Mouse (Mus musculus) embryonic facial prominence, embryonic 11.5 days (tissue): Measurements from ENCODE around the gene Hoxd12. TPM values are rescaled to one million over a fixed set of nuclear protein-coding genes. Genes with fewer than 3 reads are reported as not detected.

Experiments
- ATAC-seq: fragments of 200-750 bp; cut with Nextera tagmentation; replicated peaks from 2 replicates; pipeline ENCODE4 v1.8.0; 2017; ENCODE audit warnings: low read depth; ENCODE audit not compliant: insufficient number of reproducible peaks, low FRiP score, low TSS enrichment
- DNase-seq: peaks from one replicate; pipeline ENCODE4 v3.0.0-alpha.2; 2015; ENCODE audit warnings: low spot score
- H3K27ac ChIP-seq: fragments of 300-500 bp; sonication (generic); replicated peaks from 2 replicates; pipeline ENCODE4 v1.5.1; 2014; ENCODE audit warnings: mild to moderate bottlenecking, low read depth, low read length, control low read depth
- H3K27me3 ChIP-seq: fragments of 300-500 bp; sonication (generic); 2 replicates; pipeline ENCODE4 v1.6.1; 2014; ENCODE audit warnings: mild to moderate bottlenecking, low read length, moderate library complexity, mixed read lengths; ENCODE audit not compliant: control insufficient read depth, insufficient read depth
- H3K36me3 ChIP-seq: fragments of 300-500 bp; sonication (generic); replicated peaks from 2 replicates; pipeline ENCODE4 v1.6.1; 2014; ENCODE audit warnings: low read depth, mild to moderate bottlenecking, low read length, moderate library complexity, mixed read lengths; ENCODE audit not compliant: control insufficient read depth, insufficient read depth
- H3K4me1 ChIP-seq: fragments of 300-500 bp; sonication (generic); 2 replicates; pipeline ENCODE4 v1.6.1; 2014; ENCODE audit warnings: low read length, mixed read lengths; ENCODE audit not compliant: control insufficient read depth, insufficient read depth
- H3K4me2 ChIP-seq: fragments of 300-500 bp; sonication (generic); 2 replicates; pipeline ENCODE4 v1.6.1; 2014; ENCODE audit warnings: low read depth, mild to moderate bottlenecking, control low read depth, low read length, moderate library complexity
- H3K4me3 ChIP-seq: fragments of 300-500 bp; sonication (generic); 2 replicates; pipeline ENCODE4 v1.5.1; 2014; ENCODE audit warnings: low read depth, low read length, control low read depth
- H3K9ac ChIP-seq: fragments of 300-500 bp; sonication (generic); replicated peaks from 2 replicates; pipeline ENCODE4 v1.6.1; 2014; ENCODE audit warnings: mild to moderate bottlenecking, control low read depth, low read length
- H3K9me3 ChIP-seq: fragments of 300-500 bp; sonication (generic); replicated peaks from 2 replicates; pipeline ENCODE4 v1.6.1; 2016; ENCODE audit warnings: mild to moderate bottlenecking, low read length, inconsistent platforms, mixed read lengths; ENCODE audit not compliant: control insufficient read depth
- WGBS: fragments of 180-500 bp; shearing (Covaris S2); extraction: QIAGEN DNeasy Blood & Tissue Kit; methylation state at CpG from one replicate; pipeline ENCODE4 v1.1.7; 2014; 5-methylcytosine and 5-hydroxymethylcytosine counted together
- polyA plus RNA-seq: library from polyadenylated mRNA; unstranded; fragments of >200 nt; fragmentation: Nextera tagmentation; extraction: Ambion mirVana; gene quantifications from 2 replicates; pipeline ENCODE4 v1.2.1, GENCODE M21; 2014

Hoxd12 gene
- polyA plus RNA-seq, 1 experiment from 2014 or later = not detected

DNA sequence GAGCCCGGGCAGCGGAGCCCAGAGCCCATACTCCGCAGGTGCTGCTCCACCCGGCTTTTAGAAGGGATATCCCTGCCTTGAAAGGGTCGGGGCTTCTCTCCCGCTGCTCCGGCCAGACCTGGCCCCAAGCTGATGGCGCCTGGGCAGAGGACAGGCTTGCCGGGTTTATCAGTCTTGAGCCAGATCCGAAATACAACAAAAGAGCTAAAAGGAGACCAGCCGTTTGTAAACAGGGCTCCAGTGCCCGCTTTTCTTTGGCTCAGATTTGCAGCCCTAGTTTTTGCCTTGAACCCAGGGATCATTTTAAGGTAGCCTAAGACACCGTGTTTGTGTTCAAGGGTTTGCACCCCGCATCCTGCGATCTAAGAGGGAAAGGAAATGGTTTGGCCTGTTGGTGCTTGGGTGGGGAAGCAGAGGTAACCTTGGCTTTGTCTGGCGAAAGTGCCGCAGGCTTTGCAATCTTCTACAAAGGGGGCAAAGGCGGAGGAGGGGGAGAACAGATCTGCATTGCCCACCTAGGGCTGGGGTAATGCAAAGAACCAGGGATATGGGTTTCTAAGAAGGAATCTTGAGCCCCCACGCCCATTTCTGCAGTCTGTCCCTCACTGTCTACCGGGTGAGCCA, 18.1 kb downstream of the Hoxd12 start:
- Histone ChIP-seq H3K9me3 (no peaks in the 10 kb centered on the region), H3K4me1 (no peaks in the 10 kb centered on the region), H3K9ac (no peak overlapping the region), H3K4me3 (no peak overlapping the region), H3K4me2 (no peak overlapping the region), H3K27me3 (peaks cover 84% of the 10 kb centered on the region), H3K27ac (no peak overlapping the region), H3K36me3 (no peaks in the 10 kb centered on the region)
- no peak for ATAC-seq
- no peak for DNase-seq
- 2% methylated on average over 20 of the region's 20 CpGs for WGBS

DNA sequence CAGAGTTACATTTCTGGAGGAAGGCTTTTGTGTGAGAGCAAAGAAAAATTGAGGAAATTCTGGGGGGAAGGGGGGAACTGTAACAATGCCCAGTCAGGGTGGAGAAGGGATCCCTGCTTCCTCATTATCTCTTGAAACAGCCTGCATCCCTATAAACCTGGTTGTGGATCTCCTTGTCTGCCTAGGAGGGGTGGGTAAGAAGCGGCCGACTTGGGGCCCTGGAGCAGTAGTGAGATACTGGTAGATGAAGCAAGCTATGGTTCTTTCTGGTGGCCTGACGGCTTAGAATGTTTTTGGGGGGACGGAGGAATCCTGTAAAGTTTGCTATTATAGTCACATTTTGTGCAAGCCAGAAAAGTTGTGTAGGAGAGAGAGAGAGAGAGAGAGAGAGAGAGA, 18.6 kb downstream of the Hoxd12 start:
- no peaks in the 10 kb centered on the region; the same call in 1 of the 2 replicates for H3K4me1 ChIP-seq
- ATAC-seq = no peak
- peaks cover 86% of the 10 kb centered on the region for H3K27me3 ChIP-seq
- H3K27ac ChIP-seq = no peak overlapping the region
- H3K36me3 ChIP-seq = no peaks in the 10 kb centered on the region
- no peak overlapping the region for H3K9ac ChIP-seq
- WGBS = 4% methylated on average over 4 of the region's 4 CpGs
- no peak overlapping the region for H3K4me2 ChIP-seq
- H3K4me3 ChIP-seq = no peak overlapping the region
- H3K9me3 ChIP-seq = no peaks in the 10 kb centered on the region
- no peak for DNase-seq

DNA sequence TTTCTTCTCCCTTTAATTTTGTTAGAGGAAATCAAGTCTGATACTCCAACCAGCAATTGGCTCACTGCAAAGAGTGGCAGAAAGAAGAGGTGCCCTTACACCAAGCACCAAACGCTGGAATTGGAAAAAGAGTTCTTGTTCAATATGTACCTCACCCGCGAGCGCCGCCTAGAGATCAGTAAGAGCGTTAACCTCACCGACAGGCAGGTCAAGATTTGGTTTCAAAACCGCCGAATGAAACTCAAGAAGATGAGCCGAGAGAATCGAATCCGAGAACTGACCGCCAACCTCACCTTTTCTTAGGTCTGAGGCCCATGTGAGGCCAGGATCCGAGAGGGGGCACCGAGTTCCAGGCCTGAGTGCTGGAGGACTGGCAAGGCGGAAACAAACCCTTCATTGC, 19.3 kb downstream of the Hoxd12 start:
- H3K27ac ChIP-seq = no peak overlapping the region
- ATAC-seq (no peak), DNase-seq (peak; percentile 68)
- H3K4me1 ChIP-seq = no peaks in the 10 kb centered on the region; the same call in 1 of the 2 replicates
- no peak overlapping the region for H3K4me3 ChIP-seq
- H3K27me3 ChIP-seq = peaks cover 85% of the 10 kb centered on the region
- H3K4me2 ChIP-seq = no peak overlapping the region
- no peaks in the 10 kb centered on the region for H3K36me3 ChIP-seq
- H3K9ac ChIP-seq = no peak overlapping the region
- WGBS = under 1% methylated on average over 16 of the region's 16 CpGs
- H3K9me3 ChIP-seq = no peaks in the 10 kb centered on the region

DNA sequence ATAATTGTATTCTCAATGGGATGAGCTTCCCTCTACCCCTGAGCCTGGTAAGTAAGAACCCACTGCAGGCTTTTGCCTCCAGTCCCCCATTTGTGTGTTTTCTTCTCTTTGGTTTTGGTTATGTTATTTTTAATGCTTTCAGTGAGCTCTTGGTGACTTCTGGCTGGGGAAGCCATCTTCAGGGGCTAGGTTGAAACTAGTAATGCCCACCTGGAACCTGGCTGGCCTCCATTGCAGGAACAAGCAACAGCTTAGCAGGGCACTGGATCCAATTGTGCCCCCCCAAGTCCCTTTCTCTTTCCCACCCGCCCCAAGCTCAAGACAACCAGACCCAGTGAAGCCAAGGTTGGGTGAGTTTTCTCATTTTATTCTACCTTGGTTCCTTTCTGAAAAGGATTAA, 20.6 kb downstream of the Hoxd12 start:
- Histone ChIP-seq H3K4me1 (no peaks in the 10 kb centered on the region; the same call in 1 of the 2 replicates), H3K4me3 (no peak overlapping the region), H3K27me3 (peaks cover 89% of the 10 kb centered on the region), H3K9me3 (no peaks in the 10 kb centered on the region), H3K36me3 (no peaks in the 10 kb centered on the region), H3K9ac (no peak overlapping the region), H3K4me2 (no peak overlapping the region), H3K27ac (no peak overlapping the region)
- ATAC-seq (no peak), DNase-seq (no peak)
- WGBS = 5% methylated on average over 1 of the region's 1 CpGs

DNA sequence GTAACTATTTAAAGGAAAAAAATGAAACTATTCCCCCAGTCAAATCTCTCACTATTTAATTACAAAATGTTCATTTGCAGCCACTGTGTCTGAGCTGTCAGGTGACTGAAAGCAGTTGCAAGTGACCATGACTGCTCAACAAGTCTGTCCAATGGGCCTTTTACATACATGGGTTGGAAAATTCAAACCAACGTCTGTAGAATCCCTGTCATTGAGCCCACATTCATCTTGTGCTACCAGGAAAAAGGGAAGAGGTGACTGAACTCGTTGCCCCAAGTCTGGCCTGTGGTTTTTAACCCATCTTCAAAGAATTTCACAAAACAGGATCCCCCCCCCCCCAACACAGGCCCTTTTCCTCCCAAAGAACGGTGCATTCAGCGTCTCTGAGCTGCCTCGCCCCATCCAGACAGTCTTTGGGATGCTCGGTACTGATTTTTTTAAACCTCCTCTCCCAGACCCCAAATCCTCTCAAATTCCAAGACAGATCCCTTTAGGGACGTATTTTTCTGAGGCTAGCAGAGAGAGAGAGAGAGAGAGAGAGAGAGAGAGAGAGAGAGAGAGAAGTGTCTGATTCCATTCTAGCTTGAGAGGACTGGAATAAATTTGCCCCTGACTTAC, 21.1 kb downstream of the Hoxd12 start:
- 2% methylated on average over 7 of the region's 7 CpGs for WGBS
- H3K27ac ChIP-seq = no peak overlapping the region
- H3K36me3 ChIP-seq = no peaks in the 10 kb centered on the region
- no peaks in the 10 kb centered on the region; the same call in 1 of the 2 replicates for H3K4me1 ChIP-seq
- no peaks in the 10 kb centered on the region for H3K9me3 ChIP-seq
- H3K9ac ChIP-seq = no peak overlapping the region
- no peak overlapping the region for H3K4me3 ChIP-seq
- no peak overlapping the region for H3K4me2 ChIP-seq
- DNase-seq = no peak
- ATAC-seq = no peak
- peaks cover 93% of the 10 kb centered on the region for H3K27me3 ChIP-seq

DNA sequence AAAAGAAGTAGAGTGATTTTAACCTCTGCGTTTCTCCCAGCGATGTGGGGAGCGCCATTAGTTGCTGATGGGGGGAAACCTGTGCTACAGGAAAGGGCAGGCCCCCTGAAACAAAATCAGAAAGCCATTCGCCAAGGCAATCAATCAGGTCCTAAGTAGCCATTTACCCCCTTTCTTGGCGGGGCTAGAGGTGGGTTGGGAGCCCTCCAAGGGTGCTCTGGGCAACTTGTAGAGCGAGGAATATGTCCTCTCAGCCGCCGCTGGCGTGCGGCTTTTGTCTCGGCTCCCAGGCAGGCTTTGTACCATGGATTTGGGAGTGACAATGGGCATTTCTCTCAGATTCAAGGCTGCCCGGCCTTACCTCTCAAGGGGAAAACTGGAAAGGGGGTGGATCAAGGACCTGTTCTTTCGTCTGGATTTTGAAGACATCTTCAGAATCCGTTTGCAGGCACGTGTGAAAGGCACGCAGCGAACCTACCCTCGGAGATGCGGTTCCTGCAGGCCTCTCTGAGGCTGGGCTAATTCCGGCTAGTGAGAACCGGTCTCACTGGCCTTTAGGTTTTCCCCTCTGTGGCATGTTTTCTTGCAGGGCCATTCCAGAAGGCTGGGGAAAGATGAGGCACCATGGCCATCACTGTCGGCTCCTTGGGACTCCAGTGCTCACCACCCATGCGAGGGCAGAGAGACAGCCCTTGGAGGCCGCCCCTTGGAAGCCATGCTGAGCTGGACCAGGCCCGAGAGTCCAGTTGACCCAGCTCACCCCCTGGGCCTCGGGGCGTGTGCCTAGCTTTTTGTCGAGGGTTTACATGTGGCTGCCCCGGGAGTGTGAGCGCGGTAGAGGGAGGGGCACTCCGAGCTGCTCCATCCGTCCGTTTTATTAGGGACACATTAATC, 21.9 kb downstream of the Hoxd12 start:
- under 1% methylated on average over 34 of the region's 34 CpGs for WGBS
- no peak for DNase-seq
- Histone ChIP-seq H3K9ac (no peak overlapping the region), H3K27me3 (peaks cover 90% of the 10 kb centered on the region), H3K36me3 (no peaks in the 10 kb centered on the region), H3K9me3 (no peaks in the 10 kb centered on the region), H3K4me1 (no peaks in the 10 kb centered on the region; the same call in 1 of the 2 replicates), H3K27ac (no peak overlapping the region), H3K4me3 (no peak overlapping the region), H3K4me2 (no peak overlapping the region)
- no peak for ATAC-seq

DNA sequence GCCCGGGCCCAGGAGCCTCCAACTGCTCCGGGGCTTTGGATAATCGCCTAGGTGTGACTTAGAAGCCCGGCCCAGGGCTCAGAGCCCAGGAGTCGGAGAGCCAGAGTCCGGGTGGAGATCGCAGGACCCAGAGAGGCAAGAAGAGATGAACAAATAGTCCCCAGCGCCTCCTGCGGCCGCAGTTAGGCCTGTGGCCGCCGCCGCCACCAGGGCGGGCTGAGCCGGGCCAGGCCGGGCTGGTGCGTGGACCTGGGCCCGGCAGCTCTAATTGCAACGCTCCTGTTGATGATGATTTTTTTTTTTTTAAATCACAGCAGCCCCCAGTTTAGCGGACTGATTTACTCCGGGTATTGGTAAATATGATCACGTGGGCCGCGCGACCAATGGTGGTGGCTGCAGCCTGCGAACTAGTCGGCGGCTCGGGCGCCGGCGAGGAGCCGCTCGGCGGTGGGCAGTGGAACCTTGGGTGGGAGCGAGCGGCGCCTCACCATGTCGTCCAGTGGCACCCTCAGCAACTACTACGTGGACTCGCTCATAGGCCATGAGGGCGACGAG, 22.8 kb downstream of the Hoxd12 start, which contains the start of gene Hoxd9:
TSS of gene Hoxd9 (plus strand) at position 161 of the 555 bp plus-strand sequence.
- Histone ChIP-seq H3K4me1 (no peaks in the 10 kb centered on the region; the same call in 1 of the 2 replicates), H3K9ac (no peak within 1 kb of the TSS), H3K27ac (no peak within 1 kb of the TSS), H3K4me3 (peak within 1 kb of the TSS; percentile 30), H3K36me3 (no peaks in the 10 kb centered on the region), H3K9me3 (no peaks in the 10 kb centered on the region), H3K4me2 (peak within 1 kb of the TSS; percentile 46), H3K27me3 (peaks cover 85% of the 10 kb centered on the region)
- ATAC-seq (peak; percentile 57; the same call in 1 of the 2 replicates), DNase-seq (no peak)
- whole genome bisulfite sequencing = under 1% methylated on average over 43 of the region's 43 CpGs
